Mouse (Mus musculus) CH12.LX (cell line): Measurements from ENCODE around the gene Gm960. TPM values are rescaled to one million over a fixed set of nuclear protein-coding genes. Genes with fewer than 3 reads are reported as not detected.

ENCODE experiments used
- DNase-seq: peaks from one replicate; pipeline ENCODE4 v3.0.0-alpha.2; 2013; ENCODE audit errors: extremely low read depth
- H3K27ac ChIP-seq: 2 replicates; pipeline ENCODE4 v1.5.1; 2012; ENCODE audit warnings: low read depth, mild to moderate bottlenecking, control low read depth, moderate library complexity; ENCODE audit not compliant: insufficient read depth
- H3K27me3 ChIP-seq: replicated peaks from 2 replicates; pipeline ENCODE3; 2012; ENCODE audit warnings: inconsistent platforms
- H3K36me3 ChIP-seq, 2 experiments: replicated peaks in 1 of 2; 2 replicates each; pipeline versions ENCODE3 to v1.6.1; 2012; ENCODE audit warnings: inconsistent platforms in 1 of 2, low read length in 1 of 2, mild to moderate bottlenecking in 1 of 2, mixed read lengths in 1 of 2, moderate library complexity in 1 of 2; ENCODE audit not compliant: control insufficient read depth in 1 of 2, insufficient read depth in 1 of 2
- H3K4me1 ChIP-seq, 2 experiments: 2 replicates each; pipeline ENCODE4 v1.6.1; 2012; ENCODE audit warnings: inconsistent platforms in 1 of 2, moderate library complexity in 1 of 2; ENCODE audit not compliant: insufficient read depth in 2 of 2, control insufficient read depth in 1 of 2
- H3K4me2 ChIP-seq: 2 replicates; pipeline ENCODE4 v1.6.1; 2012; ENCODE audit warnings: low read depth, mild to moderate bottlenecking, control low read depth; ENCODE audit not compliant: poor library complexity, insufficient read depth, severe bottlenecking
- H3K4me3 ChIP-seq, 3 experiments: fragments of 150-350 bp in 1 of 3; sonication (generic) in 1 of 3; replicated peaks in 1 of 3; 2 replicates each; pipeline versions ENCODE3 to v1.5.1; 2011 to 2012; ENCODE audit warnings: low read depth in 2 of 3, low read length in 2 of 3, mild to moderate bottlenecking in 2 of 3, moderate library complexity in 2 of 3, control low read depth in 1 of 3, improper control_type of control experiment in 1 of 3, inconsistent platforms in 1 of 3, mixed read lengths in 1 of 3; ENCODE audit not compliant: poor library complexity in 1 of 3
- H3K79me2 ChIP-seq: replicated peaks from 2 replicates; pipeline ENCODE4 v1.6.1; 2012; ENCODE audit warnings: mild to moderate bottlenecking, moderate library complexity; ENCODE audit not compliant: control insufficient read depth, poor library complexity, insufficient read depth, severe bottlenecking; ENCODE audit errors: extremely low read depth
- H3K9ac ChIP-seq: 2 replicates; pipeline ENCODE4 v1.6.1; 2012; ENCODE audit warnings: low read depth, mild to moderate bottlenecking, control low read depth, moderate library complexity; ENCODE audit not compliant: insufficient read depth
- H3K9me3 ChIP-seq: replicated peaks from 2 replicates; pipeline ENCODE3; 2012; ENCODE audit warnings: low read length, inconsistent platforms, mixed read lengths
- CHD1 ChIP-seq: IDR thresholded peaks from 2 replicates; pipeline ENCODE4 v1.6.1; 2012; ENCODE audit warnings: low read depth, low read length, improper control_type of control experiment, inconsistent platforms
- CTCF ChIP-seq, 2 experiments: IDR thresholded peaks in 1 of 2; conservative IDR thresholded peaks in 1 of 2; 2 replicates each; pipeline ENCODE4 v1.5.1; 2011 to 2012; ENCODE audit warnings: low read depth in 2 of 2, low read length in 2 of 2, improper control_type of control experiment in 1 of 2, inconsistent platforms in 1 of 2, mild to moderate bottlenecking in 1 of 2, moderate library complexity in 1 of 2
- ELF1 ChIP-seq: IDR thresholded peaks from 2 replicates; pipeline ENCODE4 v1.6.1; 2014; ENCODE audit warnings: low read depth, mild to moderate bottlenecking, inconsistent platforms, low read length, improper control_type of control experiment
- EP300 ChIP-seq: IDR thresholded peaks from 2 replicates; pipeline ENCODE4 v1.6.1; 2011; ENCODE audit warnings: low read length, improper control_type of control experiment
- ETS1 ChIP-seq: conservative IDR thresholded peaks from 2 replicates; pipeline ENCODE4 v1.6.1; 2012; ENCODE audit warnings: low read depth, mild to moderate bottlenecking, inconsistent platforms, low read length, improper control_type of control experiment, moderate library complexity
- GABPA ChIP-seq: IDR thresholded peaks from 2 replicates; pipeline ENCODE4 v1.6.1; 2012; ENCODE audit warnings: low read depth, low read length, improper control_type of control experiment, inconsistent platforms; ENCODE audit not compliant: insufficient replicate concordance
- JUN ChIP-seq: IDR thresholded peaks from 2 replicates; pipeline ENCODE4 v1.6.1; 2011; ENCODE audit warnings: low read depth, mild to moderate bottlenecking, low read length, improper control_type of control experiment, moderate library complexity; ENCODE audit not compliant: insufficient read depth
- KAT2A ChIP-seq: IDR thresholded peaks from 2 replicates; pipeline ENCODE4 v1.6.1; 2012; ENCODE audit warnings: low read length, improper control_type of control experiment, inconsistent platforms; ENCODE audit not compliant: insufficient replicate concordance
- NELFE ChIP-seq: IDR thresholded peaks from 2 replicates; pipeline ENCODE4 v1.6.1; 2011; ENCODE audit warnings: low read depth, low read length, improper control_type of control experiment
- POLR2A ChIP-seq: IDR thresholded peaks from 2 replicates; pipeline ENCODE4 v1.6.1; 2011; ENCODE audit warnings: low read depth, mild to moderate bottlenecking, improper control_type of control experiment, low read length
- TCF12 ChIP-seq: IDR thresholded peaks from 2 replicates; pipeline ENCODE4 v1.6.1; 2014; ENCODE audit warnings: low read depth, mild to moderate bottlenecking, inconsistent platforms, low read length, improper control_type of control experiment
- USF1 ChIP-seq: IDR thresholded peaks from 2 replicates; pipeline ENCODE4 v1.6.1; 2014; ENCODE audit warnings: low read depth, mild to moderate bottlenecking, inconsistent platforms, low read length, improper control_type of control experiment
- ZC3H11A ChIP-seq: IDR thresholded peaks from 2 replicates; pipeline ENCODE4 v1.6.1; 2012; ENCODE audit warnings: low read depth, mild to moderate bottlenecking, inconsistent platforms, low read length, improper control_type of control experiment
- ZKSCAN1 ChIP-seq: IDR thresholded peaks from 2 replicates; pipeline ENCODE4 v1.6.1; 2012; ENCODE audit warnings: low read depth, inconsistent platforms, low read length, improper control_type of control experiment, borderline replicate concordance
- ZMIZ1 ChIP-seq: IDR thresholded peaks from 2 replicates; pipeline ENCODE4 v1.6.1; 2012; ENCODE audit warnings: low read depth, mild to moderate bottlenecking, inconsistent platforms, low read length, improper control_type of control experiment
- ZNF384 ChIP-seq: IDR thresholded peaks from 2 replicates; pipeline ENCODE4 v1.6.1; 2012; ENCODE audit warnings: low read depth, low read length, improper control_type of control experiment, inconsistent platforms
- dilution Hi-C: fragments of 300-500 bp; cut with MboI; formaldehyde crosslinking; loops from 2 replicates; pipeline ENCODE4 v1.14.3; 2020; ENCODE audit warnings: low sequenced_read_pairs; ENCODE audit not compliant: extremely low pct_unique_long_range_greater_than_20kb, extremely low pct_ligation_motif_present
- in situ Hi-C: fragments of 300-500 bp; cut with MboI; formaldehyde crosslinking; loops from 3 replicates; pipeline ENCODE4 v1.14.3; 2019; ENCODE audit warnings: low sequenced_read_pairs, low pct_ligation_motif_present, low pct_unique_long_range_greater_than_20kb, mixed read lengths
- polyA plus RNA-seq: library from polyadenylated mRNA; unstranded; fragments of >175 nt; gene quantifications from 2 replicates; pipeline ENCODE4 v1.2.1, GENCODE M21; 2012; ENCODE audit warnings: low read depth; ENCODE audit not compliant: insufficient read length
- total RNA-seq, 2 experiments: library from RNA; depleted of rRNA; stranded (reverse); fragments of 300-350 nt in 1 of 2; fragments of >200 nt in 1 of 2; gene quantifications; 2 replicates each; pipeline ENCODE4 v1.2.3; 2012 to 2014

The Gm960 gene
- total and polyA plus RNA-seq, 3 experiments, result 0.38 TPM; not detected in 2

GRCm38 (mm10) chr19:4613464-4614304 lies 84.8 kb downstream of the Gm960 start:
- dilution Hi-C loops, result no loop called here
- in situ Hi-C loops, result no loop called here
- Histone ChIP-seq H3K36me3 (peaks cover 0 to 46% of the 10 kb centered on the region in 2 experiments), H3K4me3 (no peak overlapping the region), H3K79me2 (no peaks in the 10 kb centered on the region), H3K27me3 (no peaks in the 10 kb centered on the region), H3K9me3 (no peaks in the 10 kb centered on the region), H3K4me1 (peaks cover 0 to 4% of the 10 kb centered on the region in 2 experiments; a peak in 1 of 4 replicates), H3K27ac (no peak overlapping the region), H3K9ac (no peak overlapping the region), H3K4me2 (no peak overlapping the region)
- DNase-seq, result no peak
- TF ChIP-seq NELFE (no peak), CHD1 (no peak), ELF1 (no peak), ETS1 (no peak), JUN (no peak), ZC3H11A (no peak), ZMIZ1 (no peak), CTCF (conservative IDR thresholded peaks at IDR 0.05 in 1 of 2, IDR thresholded peaks at IDR 0.05 in 1 of 2; ENCODE audit: low read depth in 2 of 2, low read length in 2 of 2) (no peak), KAT2A (no peak)

GRCm38 (mm10) chr19:4612181-4612961 lies 86.1 kb downstream of the Gm960 start:
- dilution Hi-C loops, result no loop called here
- in situ Hi-C loops, result no loop called here
- Histone ChIP-seq H3K27me3 (no peaks in the 10 kb centered on the region), H3K79me2 (no peaks in the 10 kb centered on the region), H3K9me3 (no peaks in the 10 kb centered on the region), H3K4me1 (peaks cover 0 to 4% of the 10 kb centered on the region in 2 experiments; a peak in 1 of 4 replicates), H3K36me3 (peaks cover 0 to 40% of the 10 kb centered on the region in 2 experiments), H3K27ac (no peak overlapping the region), H3K9ac (no peak overlapping the region), H3K4me3 (no peak overlapping the region), H3K4me2 (no peak overlapping the region)
- TF ChIP-seq ZKSCAN1, result no peak
- DNase-seq, result no peak

GRCm38 (mm10) chr19:4610109-4610508 lies 88.4 kb downstream of the Gm960 start:
- no peaks in the 10 kb centered on the region for H3K4me1 ChIP-seq
- dilution Hi-C loops, result no loop called here
- H3K9ac ChIP-seq, result no peak overlapping the region
- no peak overlapping the region for H3K4me2 ChIP-seq
- H3K27ac ChIP-seq, result no peak overlapping the region
- H3K9me3 ChIP-seq, result no peaks in the 10 kb centered on the region
- H3K4me3 ChIP-seq, result no peak overlapping the region
- no peak for DNase-seq
- no peaks in the 10 kb centered on the region for H3K27me3 ChIP-seq
- no peaks in the 10 kb centered on the region for H3K79me2 ChIP-seq
- no peak for TF ChIP-seq POLR2A
- no peak for TF ChIP-seq USF1
- TF ChIP-seq ZNF384, result no peak
- no peak for TF ChIP-seq EP300
- TF ChIP-seq TCF12, result no peak
- no peak for TF ChIP-seq GABPA
- TF ChIP-seq ELF1, result no peak
- in situ Hi-C loops, result no loop called here
- H3K36me3 ChIP-seq, result peaks cover 0 to 46% of the 10 kb centered on the region in 2 experiments
